Mouse (Mus musculus): ENCODE results near the gene Tmem239.
"Not testable (repeated sequence)": the region's sequence is repeated elsewhere in the genome, so short reads cannot be mapped to it uniquely, and the experiment has no call there.

The Tmem239 gene

DNA sequence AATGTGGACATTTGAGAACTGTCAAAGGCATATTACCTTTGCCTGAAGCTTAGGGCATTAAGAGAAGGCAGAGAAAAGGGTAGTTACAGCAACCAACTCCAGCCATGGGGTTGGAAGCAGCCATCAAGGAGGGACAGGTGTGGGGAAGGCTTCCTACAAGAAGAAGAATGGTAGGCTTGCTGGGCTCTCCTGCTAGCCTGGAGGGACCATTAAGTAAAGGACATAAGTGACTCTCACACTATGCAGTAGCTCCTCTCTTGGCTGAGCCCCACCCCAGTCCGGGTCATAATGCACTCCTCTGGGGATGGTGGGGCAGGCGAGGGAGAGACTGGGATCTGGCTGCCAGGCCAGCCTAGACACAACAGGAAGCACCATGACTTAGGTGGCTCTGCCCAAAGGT, at the start of gene Tmem239:
Tmem239 (plus strand) TSS at position 301 of the 400 bp plus-strand sequence.
- no peak for DNase-seq (ENCODE audit: low read depth)

DNA sequence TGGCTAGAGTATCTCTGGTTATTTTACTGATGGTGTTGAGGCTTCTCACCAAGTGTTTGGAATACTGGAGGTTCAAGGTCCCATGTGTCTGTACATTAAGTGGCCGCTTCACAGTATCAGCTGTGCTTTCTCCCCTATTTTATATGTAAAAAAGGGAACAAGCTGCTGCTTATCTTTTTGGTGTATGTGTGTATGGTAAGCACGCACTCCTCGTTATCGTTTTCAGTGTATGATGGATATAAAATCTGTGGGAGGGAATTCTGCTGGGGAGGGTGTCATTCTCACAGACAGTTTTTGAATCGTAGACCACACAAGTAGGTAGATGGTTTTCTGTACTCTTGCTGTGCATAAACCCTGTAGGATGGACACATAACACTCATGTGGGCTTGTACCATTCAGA, 48.7 kb upstream of the Tmem239 start:
- DNase-seq (ENCODE audit: low read depth): no peak

DNA sequence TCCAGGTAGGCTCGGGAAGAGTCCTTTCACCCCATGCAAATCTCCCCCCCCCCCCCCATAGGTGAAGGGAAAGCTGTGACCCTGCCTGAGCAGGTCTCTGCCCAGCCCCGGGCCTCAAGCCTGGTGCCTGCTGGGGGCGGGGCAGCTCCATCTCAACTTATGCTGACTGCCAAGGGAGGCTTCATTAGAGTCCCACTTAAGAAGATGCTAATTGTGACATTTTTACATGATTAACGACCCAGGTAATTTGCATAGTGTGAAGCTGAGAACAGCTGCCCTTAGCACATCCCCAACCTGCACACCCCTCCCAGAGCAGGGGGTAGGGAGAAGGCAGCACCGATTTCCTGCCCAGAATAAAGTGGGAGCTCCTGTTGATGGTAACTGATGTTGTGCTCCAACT, 47.4 kb upstream of the Tmem239 start:
- no peak for DNase-seq (ENCODE audit: low read depth)

DNA sequence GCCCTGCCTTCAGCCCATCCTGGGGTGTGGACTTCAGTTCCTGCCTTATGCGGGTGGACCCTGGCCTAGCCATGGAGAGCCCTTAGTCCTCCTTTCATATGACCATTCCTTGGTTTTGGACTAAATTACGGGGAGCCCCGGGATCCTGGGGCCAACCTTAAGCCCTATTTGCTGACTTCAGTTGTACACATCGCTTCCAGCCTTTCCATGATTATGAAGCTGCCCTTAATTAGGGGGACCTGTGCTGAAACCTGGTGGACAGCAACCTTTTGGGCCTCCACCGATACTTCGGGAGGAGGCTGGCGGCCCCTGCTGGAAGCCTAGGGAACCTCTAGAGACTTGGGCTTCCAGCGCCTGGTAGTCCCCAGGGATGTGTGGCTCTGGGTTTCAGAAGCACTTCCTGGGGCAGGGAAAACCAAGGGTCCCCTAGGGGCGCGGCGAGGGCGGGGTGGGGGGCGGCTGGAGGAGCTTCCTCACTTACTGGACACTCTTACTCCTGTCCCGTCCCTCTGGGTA, 43.7 kb upstream of the Tmem239 start:
- DNase-seq (ENCODE audit: low read depth): peak; percentile 32

DNA sequence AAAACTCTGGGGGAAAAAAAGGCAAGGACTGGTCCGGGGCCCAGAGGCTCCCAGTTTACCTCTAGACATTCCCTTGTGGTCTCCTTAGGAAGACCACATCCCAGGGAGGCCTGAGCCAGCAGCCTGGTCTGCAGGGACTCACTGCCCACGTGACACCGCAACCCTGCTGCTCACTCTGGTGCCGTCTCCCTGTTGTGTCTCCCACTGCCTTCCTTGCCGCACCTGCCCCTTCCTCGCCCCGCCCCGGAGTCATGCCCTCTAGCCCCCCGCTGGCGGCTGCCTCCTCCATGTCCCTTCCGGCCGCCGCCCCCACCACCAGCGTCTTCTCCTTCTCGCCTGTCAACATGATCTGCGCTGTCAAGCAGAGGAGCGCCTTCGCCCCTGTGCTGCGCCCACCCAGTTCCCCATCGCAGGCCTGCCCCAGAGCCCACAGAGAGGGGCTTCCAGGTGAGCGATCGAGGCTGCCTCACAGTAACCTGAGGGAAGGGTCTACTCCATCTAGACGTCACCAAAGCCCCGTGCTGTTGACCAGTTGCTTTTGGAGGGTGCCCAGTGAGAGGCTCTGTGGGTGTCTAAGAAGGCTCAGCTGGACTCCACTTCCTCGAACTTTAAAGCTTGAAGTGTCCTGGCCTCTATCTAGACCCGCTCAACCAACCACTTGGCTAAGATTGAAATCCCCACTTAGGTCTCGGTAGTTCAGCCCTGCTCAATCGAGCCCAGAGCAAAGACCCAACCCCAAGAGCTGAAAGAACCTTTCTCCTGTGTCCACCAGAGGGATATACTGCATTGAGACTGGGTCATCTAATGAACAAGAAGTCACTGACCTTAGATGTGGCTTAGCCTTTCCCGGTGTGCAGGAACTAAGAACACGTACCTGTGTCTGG, 40.8 kb upstream of the Tmem239 start:
- DNase-seq (ENCODE audit: low read depth): peak; percentile 16

DNA sequence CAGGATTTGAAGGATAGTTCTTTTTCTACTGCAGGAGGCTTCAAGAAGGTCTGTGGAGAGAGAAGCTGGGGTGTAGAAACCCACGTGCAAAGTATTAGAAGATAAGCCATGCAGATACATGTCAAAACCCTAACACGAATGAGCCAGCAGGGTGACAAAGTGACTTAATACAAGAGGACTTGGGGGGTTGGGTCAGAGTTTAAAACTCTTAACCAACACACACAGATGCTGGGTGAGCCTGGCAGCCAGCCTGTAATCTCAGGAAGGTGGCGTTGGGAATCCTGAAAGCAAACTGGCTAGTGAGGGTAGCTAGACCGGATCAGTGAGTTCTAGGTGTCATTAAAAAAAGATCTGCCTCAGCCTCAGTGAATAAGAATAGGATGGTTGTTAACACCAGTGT, 38.9 kb upstream of the Tmem239 start:
- no peak for DNase-seq (ENCODE audit: low read depth)

DNA sequence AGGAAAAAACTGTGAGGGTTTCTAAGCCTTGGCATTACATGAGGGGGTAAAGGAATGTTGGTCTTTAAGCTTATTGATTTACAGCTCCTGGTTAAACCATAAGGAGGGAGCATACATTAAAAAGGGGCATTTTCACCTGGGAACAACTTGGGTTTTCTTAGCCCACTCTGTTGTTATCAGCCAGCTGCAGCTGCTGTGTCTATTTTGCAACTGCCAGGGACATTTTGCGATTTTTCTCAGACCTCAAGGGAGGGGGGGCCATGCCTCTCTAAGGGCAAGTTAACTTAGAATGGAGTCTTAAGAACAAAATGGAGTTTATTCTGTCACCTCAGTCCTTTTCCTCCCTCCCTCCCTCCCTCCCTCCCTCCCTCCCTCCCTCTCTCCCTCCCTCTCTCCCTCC, 33.3 kb upstream of the Tmem239 start:
- not testable (repeated sequence) for DNase-seq (ENCODE audit: low read depth)

DNA sequence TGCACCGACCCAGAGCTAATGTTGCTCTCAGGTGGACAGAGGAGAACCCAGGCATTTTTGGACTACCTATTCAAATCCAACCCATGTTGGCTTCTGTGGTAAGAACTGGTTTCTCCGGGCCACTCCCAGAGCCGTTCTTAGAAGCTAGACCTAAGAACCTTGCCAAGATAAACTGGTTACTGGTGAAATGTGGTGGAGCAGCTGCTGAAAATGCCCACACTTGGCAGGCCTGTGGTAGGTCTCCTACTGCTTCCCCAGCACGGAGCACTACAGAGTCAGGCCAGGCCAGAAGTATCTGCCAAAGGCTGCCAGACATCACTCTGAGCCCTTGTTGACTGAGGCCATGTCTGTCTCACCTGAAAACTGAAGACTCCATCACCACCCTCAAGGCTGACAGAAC, 31.3 kb upstream of the Tmem239 start:
- DNase-seq (ENCODE audit: low read depth): no peak

DNA sequence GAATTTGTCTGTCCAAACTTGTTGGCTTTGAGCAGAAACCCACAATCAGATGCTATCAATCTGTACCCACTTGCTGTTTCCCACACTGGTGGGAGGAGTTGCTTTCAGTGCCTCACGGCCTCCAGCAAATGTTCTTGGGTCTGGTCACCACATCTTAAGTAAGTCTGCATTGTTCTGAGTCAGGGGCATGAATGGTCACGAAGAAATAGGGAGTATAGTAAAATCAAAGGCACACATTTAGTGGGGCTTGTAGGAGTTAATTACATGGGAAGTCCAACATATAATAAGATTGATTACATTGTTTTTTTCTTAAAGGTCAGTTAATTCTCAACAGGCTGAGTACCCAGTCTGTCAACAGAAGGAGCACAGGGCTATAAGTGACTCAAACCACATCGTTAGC, 23.1 kb upstream of the Tmem239 start:
- no peak for DNase-seq (ENCODE audit: low read depth)

DNA sequence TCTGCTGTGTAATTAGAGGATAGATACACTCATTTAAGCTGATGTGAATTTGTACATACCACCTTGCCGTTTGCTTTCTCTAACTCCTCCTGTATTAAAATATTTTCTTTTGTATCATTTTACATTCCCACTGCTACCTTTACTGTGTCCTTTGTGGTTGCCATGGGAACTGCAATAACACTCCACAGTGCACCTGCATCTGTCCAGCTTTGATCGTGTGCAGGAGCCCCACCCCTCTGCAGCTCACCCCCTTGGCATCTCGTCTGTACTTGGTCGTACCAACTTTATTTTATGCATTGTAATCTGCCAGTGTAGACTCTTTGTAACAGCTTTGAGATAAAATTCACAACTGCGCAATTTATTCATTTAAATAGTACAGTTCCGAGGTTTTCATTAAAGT, 22.4 kb upstream of the Tmem239 start:
- DNase-seq (ENCODE audit: low read depth): no peak

DNA sequence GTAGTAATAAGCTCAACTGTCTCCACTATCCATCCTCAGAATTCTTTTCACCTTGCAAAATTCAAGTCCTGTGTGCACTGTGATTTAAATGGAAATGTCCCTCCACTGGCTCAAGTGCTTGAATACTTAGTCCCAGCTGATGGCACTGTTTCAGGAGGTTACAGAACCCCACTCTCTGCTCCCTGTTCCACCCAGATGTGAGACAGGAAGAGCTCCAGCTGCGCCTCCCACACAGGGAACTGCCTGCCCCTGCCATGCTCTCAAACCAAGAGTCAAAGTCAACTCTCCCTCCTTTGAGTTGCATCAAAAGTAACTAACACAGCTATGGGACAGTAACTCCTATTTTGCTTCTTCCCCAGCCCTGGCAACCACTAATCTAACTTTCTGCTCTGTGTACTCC, 20.1 kb upstream of the Tmem239 start:
- no peak for DNase-seq (ENCODE audit: low read depth)

DNA sequence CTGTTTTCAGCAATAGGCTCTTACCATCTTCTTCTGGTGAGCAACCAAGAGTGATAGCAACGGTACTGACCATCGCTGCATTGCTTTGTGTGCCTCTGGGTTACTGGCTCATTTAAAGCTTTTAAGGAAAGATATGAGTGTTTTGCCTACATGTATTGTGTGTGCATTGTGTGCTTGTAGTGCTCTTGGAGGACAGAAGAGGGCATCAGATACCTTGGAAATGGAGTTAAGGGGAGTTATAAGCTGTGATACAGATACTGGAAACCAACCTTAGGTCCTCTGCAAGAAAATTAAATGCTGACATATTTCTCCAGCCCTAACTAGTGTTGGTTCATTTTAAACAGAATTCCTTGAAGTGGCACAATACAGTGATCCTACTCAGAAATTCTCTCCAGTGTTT, 17.5 kb upstream of the Tmem239 start:
- no peak for DNase-seq (ENCODE audit: low read depth)

DNA sequence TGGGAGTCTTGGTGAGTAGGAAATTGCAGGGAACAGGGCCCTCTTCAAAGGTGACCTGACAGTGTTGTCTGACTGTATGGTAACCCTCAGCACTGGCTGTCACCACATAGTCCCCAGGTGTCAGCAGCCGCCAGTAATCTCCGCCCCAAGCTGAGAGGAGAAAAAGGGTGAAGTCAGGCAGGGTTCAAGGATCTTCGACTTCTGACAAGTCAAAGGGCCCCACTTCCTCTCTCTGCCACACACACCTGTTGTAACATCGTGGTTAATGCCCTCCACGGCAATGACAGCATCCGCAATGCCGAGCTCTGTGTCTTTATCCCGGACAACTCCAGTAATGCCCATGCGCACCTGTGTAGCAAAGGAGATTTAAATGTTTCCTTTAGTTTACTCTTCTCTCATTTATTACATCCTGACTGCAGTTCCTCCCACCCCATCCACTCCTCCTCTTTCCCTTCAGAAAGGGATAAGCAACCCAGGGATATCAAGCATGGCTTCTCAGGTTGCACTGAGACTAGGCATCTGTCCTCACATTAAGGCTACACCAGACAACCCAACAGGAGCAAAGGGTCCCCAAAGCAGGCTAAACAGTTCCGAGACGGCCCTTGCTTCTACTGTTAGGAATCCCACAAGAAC, 15.2 kb upstream of the Tmem239 start:
- DNase-seq (ENCODE audit: low read depth): no peak

DNA sequence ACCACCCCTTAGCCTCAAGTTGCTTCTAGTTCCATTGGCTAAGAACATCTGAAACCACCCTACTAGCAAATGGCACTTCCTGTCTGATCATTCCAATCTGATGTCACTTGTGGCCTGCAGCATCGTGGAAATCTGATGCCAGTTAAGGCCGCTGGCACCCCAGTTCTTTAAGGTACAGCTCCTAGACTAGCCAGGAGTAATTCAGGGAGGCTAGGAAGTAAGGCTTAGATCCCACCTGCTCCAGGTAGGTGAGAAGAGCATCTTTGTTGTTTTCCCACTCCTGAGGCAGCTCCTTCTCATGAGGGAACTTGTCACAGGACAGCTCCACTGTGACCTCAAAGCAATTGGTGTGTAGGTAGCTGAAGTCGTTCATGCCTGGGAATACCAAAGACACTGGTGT, 13.4 kb upstream of the Tmem239 start:
- DNase-seq (ENCODE audit: low read depth): no peak

DNA sequence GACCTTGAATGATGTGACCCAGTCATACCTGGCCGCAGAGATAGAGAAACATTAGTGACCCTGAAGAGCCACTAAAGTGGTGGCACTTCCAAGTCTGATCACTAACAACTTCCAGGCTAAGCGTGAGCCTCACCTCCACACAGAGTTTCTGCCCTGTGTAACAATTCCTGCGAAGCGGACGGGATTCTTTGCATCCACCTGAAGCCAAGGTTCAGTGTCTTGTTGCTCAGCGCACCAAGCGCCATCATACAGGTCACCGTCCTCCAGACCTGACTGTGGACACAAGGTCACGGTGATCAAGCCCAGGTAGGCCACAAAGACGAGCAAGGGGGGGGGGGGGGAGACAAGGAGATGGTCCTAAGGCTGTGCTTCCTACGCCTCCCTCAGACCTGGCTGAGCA, 10.6 kb upstream of the Tmem239 start:
- no peak for DNase-seq (ENCODE audit: low read depth)

DNA sequence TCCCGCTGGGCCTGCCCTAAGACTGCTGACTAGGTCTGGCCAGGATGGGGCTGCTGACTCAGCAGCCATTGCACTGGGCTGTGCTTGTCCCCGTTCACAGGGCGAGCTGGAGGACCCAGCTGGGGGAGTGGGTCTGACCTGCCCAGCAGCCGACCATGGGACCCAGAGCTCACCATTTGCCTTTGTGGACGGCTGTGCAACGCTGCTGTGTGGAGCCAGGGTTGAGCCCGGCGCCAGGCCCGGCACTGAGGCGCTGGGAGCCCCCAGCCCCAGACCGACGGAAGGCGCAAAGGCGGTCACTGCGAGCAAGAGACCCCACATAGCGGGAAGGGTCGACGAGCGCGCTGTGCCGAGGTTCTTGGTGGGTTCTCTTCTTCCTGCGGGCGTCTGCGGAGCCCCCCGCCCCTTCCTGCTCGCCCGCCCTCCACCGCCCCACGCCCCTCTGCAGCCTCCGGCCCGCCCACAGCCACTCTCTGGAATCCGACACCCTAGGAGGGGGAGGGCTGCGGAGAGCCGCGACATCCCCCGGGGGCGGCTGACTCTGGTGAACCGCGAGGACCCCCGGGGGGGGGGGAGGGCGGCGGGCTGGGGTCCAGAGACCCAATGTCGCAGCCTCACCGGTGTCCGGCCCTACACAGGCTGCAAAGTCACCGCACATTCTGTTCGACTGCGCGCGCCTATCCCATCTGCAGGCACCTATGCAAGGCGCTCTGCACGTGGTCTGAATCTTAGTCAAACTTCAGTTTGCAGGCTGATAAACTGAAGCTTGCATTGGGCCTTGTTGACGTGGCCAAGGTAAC, 8.9 kb upstream of the Tmem239 start, which contains the start of gene Cpxm1:
Cpxm1 (minus strand) TSS at position 389 of the 800 bp plus-strand sequence.
- no peak for DNase-seq (ENCODE audit: low read depth)

DNA sequence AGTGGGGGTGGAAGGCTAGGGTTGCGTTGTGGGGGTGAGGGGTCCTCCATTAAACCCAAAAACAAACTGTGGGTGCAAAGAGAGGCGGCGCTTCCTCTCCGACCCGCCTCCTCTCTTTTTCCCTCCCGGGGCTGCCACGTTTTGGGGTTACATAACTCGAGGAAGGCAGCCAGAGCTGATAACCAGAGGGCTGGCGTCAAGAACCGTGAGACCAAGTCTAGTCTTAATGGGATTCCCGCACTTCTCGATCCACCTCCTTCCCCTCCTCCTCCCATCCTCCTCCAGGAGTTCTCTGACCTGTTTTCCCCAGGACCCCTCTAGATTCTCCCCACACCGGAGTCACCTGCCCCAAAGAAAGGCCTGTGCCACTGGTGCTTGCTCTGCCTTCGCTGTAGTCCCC, 8.2 kb upstream of the Tmem239 start:
- DNase-seq (ENCODE audit: low read depth): no peak

DNA sequence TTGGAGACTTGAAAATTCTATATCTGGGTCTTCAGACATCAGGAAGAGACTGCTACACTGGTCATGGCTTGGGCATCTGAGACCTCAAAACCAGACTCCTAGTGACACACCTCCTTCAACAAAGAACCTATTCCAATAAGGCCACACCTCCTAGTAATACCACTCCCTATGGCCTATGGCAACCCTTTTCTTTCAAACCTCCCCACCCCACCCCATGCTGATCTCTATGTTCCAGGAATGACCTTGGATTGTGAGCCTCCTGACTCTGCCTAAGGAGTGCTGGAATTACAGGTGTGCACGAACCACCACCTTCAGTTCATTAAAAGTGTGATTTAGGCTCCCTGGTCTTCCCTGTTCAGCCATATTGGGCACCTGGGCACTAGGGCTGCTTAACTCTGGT, 6.2 kb upstream of the Tmem239 start:
- DNase-seq (ENCODE audit: low read depth): no peak

DNA sequence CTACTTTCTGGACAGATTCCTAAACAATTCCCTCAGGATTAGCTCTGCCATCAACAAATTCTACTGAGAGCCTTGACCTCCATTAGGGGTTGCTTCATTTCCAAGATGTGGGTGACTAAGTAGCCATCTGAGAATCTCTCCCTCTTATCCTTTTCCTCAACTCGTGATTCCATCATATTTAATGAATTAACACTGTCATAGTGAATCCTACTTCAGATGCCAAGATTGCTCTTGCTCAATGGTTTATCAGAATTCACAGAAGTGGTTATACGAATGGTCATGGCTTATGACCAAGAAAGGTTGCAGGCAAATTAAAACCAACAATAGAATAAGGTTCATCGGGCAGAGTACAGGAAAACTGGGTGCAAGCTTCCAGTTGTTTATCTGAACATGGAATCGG, 4.4 kb upstream of the Tmem239 start:
- DNase-seq (ENCODE audit: low read depth): no peak

DNA sequence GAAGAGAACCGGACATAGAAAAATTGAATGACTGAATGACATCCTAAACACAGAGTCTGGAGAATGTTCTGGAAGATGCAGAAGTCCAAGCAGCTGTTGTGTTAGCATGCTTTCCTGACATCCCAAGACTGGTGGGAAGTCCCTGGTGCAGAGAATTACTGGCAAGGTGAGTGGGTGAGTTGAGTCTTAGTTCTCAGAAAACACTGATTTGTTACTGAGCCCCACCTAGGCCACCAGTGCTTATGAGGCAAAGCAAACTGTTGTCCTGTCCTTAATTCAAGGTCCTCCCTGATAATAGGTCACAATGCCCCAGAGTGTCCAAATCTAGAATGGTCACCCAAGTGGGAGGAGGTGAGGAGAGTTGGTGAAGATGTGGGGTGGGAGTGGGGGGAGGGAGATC, 1.3 kb upstream of the Tmem239 start, which contains the start of the genes Gm28372 and 1700020A23Rik:
Gm28372 (plus strand) TSS at position 301 of the 400 bp plus-strand sequence.
1700020A23Rik (plus strand) TSS at position 321 of the 400 bp plus-strand sequence.
- DNase-seq (ENCODE audit: low read depth): no peak

DNA sequence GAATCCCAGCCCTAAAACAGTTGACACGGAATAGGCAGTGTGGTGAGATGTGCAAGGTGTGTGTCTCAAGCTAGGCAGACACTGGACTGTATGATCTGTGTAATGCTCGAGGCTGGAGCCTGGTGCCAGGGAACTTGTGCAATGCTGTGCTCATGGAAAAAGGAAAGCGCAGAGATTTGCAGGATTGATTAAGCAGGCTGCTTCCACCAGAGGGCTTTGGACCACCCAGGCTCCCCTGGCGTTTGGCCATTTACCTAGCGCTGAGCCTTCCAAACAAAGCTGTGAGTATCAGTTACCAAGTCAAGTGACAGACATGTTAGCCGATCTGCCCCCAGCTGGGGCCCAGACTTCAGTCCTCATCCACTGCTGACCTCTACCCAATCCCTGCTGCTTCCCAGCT, 1.9 kb downstream of the Tmem239 start:
- DNase-seq (ENCODE audit: low read depth): no peak

Measured in c-Kit-positive CD71-negative TER-119-negative erythroid progenitor cells, embryonic 14.5 days (primary cell).